Mouse (Mus musculus) adrenal gland (tissue): Measurements from ENCODE around the gene Csmd2.

Experiments
- intact Hi-C: fragments of 180-260 bp; cut with DNase I; formaldehyde crosslinking; loops from one replicate; pipeline ENCODE4 v1.15.1; 2025

Gene Csmd2

GRCm38 (mm10) chr4:128330519-128330918 lies 342.9 kb downstream of the Csmd2 start:
- intact Hi-C loops: no loop called here

GRCm38 (mm10) chr4:128340457-128340856 lies 352.8 kb downstream of the Csmd2 start:
- intact Hi-C loops: no loop called here

GRCm38 (mm10) chr4:128341315-128341714 lies 353.7 kb downstream of the Csmd2 start:
- intact Hi-C loops: no loop called here

- intact Hi-C loops: no loop called here
Measured at GRCm38 (mm10) chr4:128342208-128342607, 354.6 kb downstream of the Csmd2 start.

GRCm38 (mm10) chr4:128358751-128359150 lies 371.1 kb downstream of the Csmd2 start:
- intact Hi-C loops: no loop called here

GRCm38 (mm10) chr4:128365851-128366250 lies 378.2 kb downstream of the Csmd2 start:
- intact Hi-C loops: no loop called here

GRCm38 (mm10) chr4:128368088-128368487 lies 380.4 kb downstream of the Csmd2 start:
- intact Hi-C loops: no loop called here

- intact Hi-C loops: no loop called here
Measured at GRCm38 (mm10) chr4:128371766-128372165, 384.1 kb downstream of the Csmd2 start.

GRCm38 (mm10) chr4:128373196-128373595 lies 385.5 kb downstream of the Csmd2 start:
- intact Hi-C loops: no loop called here

- intact Hi-C loops: no loop called here
Measured at GRCm38 (mm10) chr4:128374051-128374450, 386.4 kb downstream of the Csmd2 start.

- intact Hi-C loops: no loop called here
Measured at GRCm38 (mm10) chr4:128378946-128379345, 391.3 kb downstream of the Csmd2 start.

- intact Hi-C loops: no loop called here
Measured at GRCm38 (mm10) chr4:128381331-128381730, 393.7 kb downstream of the Csmd2 start.

GRCm38 (mm10) chr4:128383800-128384199 lies 396.1 kb downstream of the Csmd2 start:
- intact Hi-C loops: no loop called here

- intact Hi-C loops: no loop called here
Measured at GRCm38 (mm10) chr4:128391484-128391883, 403.8 kb downstream of the Csmd2 start.

GRCm38 (mm10) chr4:128392279-128392678 lies 404.6 kb downstream of the Csmd2 start:
- intact Hi-C loops: no loop called here

- intact Hi-C loops: no loop called here
Measured at GRCm38 (mm10) chr4:128393864-128394263, 406.2 kb downstream of the Csmd2 start.

GRCm38 (mm10) chr4:128396616-128397015 lies 409.0 kb downstream of the Csmd2 start:
- intact Hi-C loops: no loop called here

- intact Hi-C loops: no loop called here
Measured at GRCm38 (mm10) chr4:128397804-128398203, 410.1 kb downstream of the Csmd2 start.

- intact Hi-C loops: no loop called here
Measured at GRCm38 (mm10) chr4:128398948-128399347, 411.3 kb downstream of the Csmd2 start.

GRCm38 (mm10) chr4:128400016-128400415 lies 412.4 kb downstream of the Csmd2 start:
- intact Hi-C loops: no loop called here

GRCm38 (mm10) chr4:128401591-128401990 lies 413.9 kb downstream of the Csmd2 start:
- intact Hi-C loops: no loop called here

- intact Hi-C loops: no loop called here
Measured at GRCm38 (mm10) chr4:128402706-128403105, 415.0 kb downstream of the Csmd2 start.

GRCm38 (mm10) chr4:128405576-128405975 lies 417.9 kb downstream of the Csmd2 start:
- intact Hi-C loops: no loop called here
